Mouse (Mus musculus) C2C12 (cell line): Measurements from ENCODE around the gene Bbof1. TPM values are rescaled to one million over a fixed set of nuclear protein-coding genes. Genes with fewer than 3 reads are reported as not detected.

Source experiments
- H3K27me3 ChIP-seq: one replicate; pipeline ENCODE4 v1.6.1; 2011; ENCODE audit not compliant: control insufficient read depth, insufficient read depth, insufficient read length
- H3K36me3 ChIP-seq: one replicate; pipeline ENCODE4 v1.6.1; 2011; ENCODE audit not compliant: control insufficient read depth, insufficient read depth
- H3K4me3 ChIP-seq: one replicate; pipeline ENCODE4 v1.5.1; 2011; ENCODE audit warnings: mild to moderate bottlenecking, control low read depth; ENCODE audit not compliant: poor library complexity, insufficient read depth, severe bottlenecking
- H3K79me2 ChIP-seq: one replicate; pipeline ENCODE4 v1.6.1; 2011; ENCODE audit not compliant: control insufficient read depth, insufficient read depth
- H3K79me3 ChIP-seq: one replicate; pipeline ENCODE4 v1.6.1; 2011; ENCODE audit warnings: low read depth, control low read depth
- H3ac ChIP-seq: one replicate; pipeline ENCODE3; 2011; ENCODE audit warnings: low read depth; ENCODE audit not compliant: control insufficient read depth, insufficient read length
- CEBPB ChIP-seq: IDR thresholded peaks from one replicate; pipeline ENCODE4 v1.6.1; 2011; ENCODE audit warnings: low read depth, mild to moderate bottlenecking, control low read depth, moderate library complexity
- CTCF ChIP-seq: IDR thresholded peaks from one replicate; pipeline ENCODE4 v1.5.1; 2011; ENCODE audit not compliant: control insufficient read depth, insufficient read depth, insufficient read length
- FOSL1 ChIP-seq: IDR thresholded peaks from one replicate; pipeline ENCODE4 v1.8.0; 2011; ENCODE audit warnings: mild to moderate bottlenecking, low read length; ENCODE audit not compliant: poor library complexity, insufficient read depth, severe bottlenecking
- MAX ChIP-seq: IDR thresholded peaks from one replicate; pipeline ENCODE4 v1.6.1; 2011; ENCODE audit warnings: mild to moderate bottlenecking, control low read depth
- MYOD1 ChIP-seq: IDR thresholded peaks from one replicate; pipeline ENCODE4 v1.6.1; 2011; ENCODE audit warnings: low read depth; ENCODE audit not compliant: control insufficient read depth, insufficient read length
- MYOG ChIP-seq: IDR thresholded peaks from one replicate; pipeline ENCODE4 v1.6.1; 2011; ENCODE audit not compliant: control insufficient read depth, insufficient read length; ENCODE audit errors: extremely low read depth
- USF1 ChIP-seq: IDR thresholded peaks from one replicate; pipeline ENCODE4 v1.6.1; 2011; ENCODE audit warnings: low read depth, mild to moderate bottlenecking, control low read depth, moderate library complexity
- polyA plus RNA-seq: library from polyadenylated mRNA; unstranded; fragments of >200 nt; fragmentation: generic; extraction: Trizol; gene quantifications from one replicate; pipeline ENCODE4 v1.2.1, GENCODE M21; 2012; ENCODE audit warnings: missing spikeins

Gene Bbof1
- polyA plus RNA-seq, 1 experiment, result 0.25 TPM

DNA sequence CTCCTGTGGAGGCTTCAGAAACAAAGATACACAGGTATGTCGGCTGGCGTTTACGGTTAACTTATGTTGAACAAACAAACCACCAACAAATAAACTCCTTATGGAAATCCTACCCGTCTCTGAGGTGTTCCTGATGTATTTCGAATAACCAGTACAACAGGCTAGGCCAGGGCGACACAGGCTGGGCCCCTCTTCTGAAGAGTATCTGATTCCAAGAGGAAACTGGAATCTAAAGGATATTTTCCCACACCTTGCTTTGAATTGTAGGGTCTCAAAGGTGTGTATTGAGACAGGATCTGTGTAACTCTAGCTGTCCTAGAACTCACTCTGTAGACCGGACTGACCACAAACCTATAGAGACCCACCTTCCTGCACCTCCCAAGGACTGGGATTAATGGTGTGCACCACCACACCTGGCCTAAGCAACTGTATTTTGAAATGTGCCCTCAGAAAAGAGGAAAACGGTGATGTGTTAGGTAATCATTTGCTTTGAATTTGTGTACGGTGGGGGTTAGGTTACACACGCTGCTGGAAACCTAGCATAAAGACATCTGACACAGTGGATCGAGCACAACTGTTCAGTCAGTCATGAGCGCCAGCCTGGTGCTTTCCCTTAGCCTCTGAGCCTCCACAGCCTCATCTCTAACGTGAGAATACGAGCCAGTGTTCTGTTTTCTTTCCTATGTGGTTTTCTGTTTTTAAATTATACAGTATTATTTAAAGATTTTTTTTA, 11.8 kb upstream of the Bbof1 start:
- H3K27me3 ChIP-seq, result no peaks in the 10 kb centered on the region
- no peaks in the 10 kb centered on the region for H3K36me3 ChIP-seq
- TF ChIP-seq MYOD1, result no peak
- TF ChIP-seq CTCF, result no peak
- no peak for TF ChIP-seq FOSL1
- no peak for TF ChIP-seq CEBPB
- TF ChIP-seq MYOG, result no peak
- no peak for TF ChIP-seq USF1
- TF ChIP-seq MAX, result no peak
- no peak overlapping the region for H3K4me3 ChIP-seq
- no peaks in the 10 kb centered on the region for H3K79me2 ChIP-seq
- H3K79me3 ChIP-seq, result no peaks in the 10 kb centered on the region
- H3ac ChIP-seq, result no peak overlapping the region

- no peaks in the 10 kb centered on the region for H3K36me3 ChIP-seq
- H3K79me2 ChIP-seq, result no peaks in the 10 kb centered on the region
- no peaks in the 10 kb centered on the region for H3K79me3 ChIP-seq
- TF ChIP-seq MAX (no peak), USF1 (no peak), CTCF (no peak), FOSL1 (no peak), CEBPB (no peak), MYOD1 (no peak), MYOG (no peak)
- no peak overlapping the region for H3ac ChIP-seq
- no peak overlapping the region for H3K4me3 ChIP-seq
- H3K27me3 ChIP-seq, result no peaks in the 10 kb centered on the region
These were observed 11.2 kb upstream of the Bbof1 start for GRCm38 (mm10) chr12:84397685-84398084.

- TF ChIP-seq CEBPB (no peak), MYOD1 (no peak), CTCF (no peak), USF1 (no peak), FOSL1 (no peak), MAX (no peak), MYOG (no peak)
- no peak overlapping the region for H3K4me3 ChIP-seq
- H3K36me3 ChIP-seq, result no peaks in the 10 kb centered on the region
These were observed 10.2 kb upstream of the Bbof1 start for GRCm38 (mm10) chr12:84398629-84399028.

GRCm38 (mm10) chr12:84399135-84399534, 9.7 kb upstream of the Bbof1 start:
- Histone ChIP-seq H3K36me3 (no peaks in the 10 kb centered on the region), H3ac (no peak overlapping the region), H3K79me2 (no peaks in the 10 kb centered on the region), H3K27me3 (no peaks in the 10 kb centered on the region), H3K79me3 (no peaks in the 10 kb centered on the region), H3K4me3 (no peak overlapping the region)
- TF ChIP-seq CEBPB, result no peak
- no peak for TF ChIP-seq FOSL1
- TF ChIP-seq MAX, result no peak
- TF ChIP-seq CTCF, result no peak
- no peak for TF ChIP-seq USF1
- TF ChIP-seq MYOD1, result no peak
- TF ChIP-seq MYOG, result no peak

More at GRCm38 (mm10) chr12:84398629-84399028, 10.2 kb upstream of the Bbof1 start:
- H3K27me3 ChIP-seq, result no peaks in the 10 kb centered on the region
- no peaks in the 10 kb centered on the region for H3K79me3 ChIP-seq
- no peak overlapping the region for H3ac ChIP-seq
- H3K79me2 ChIP-seq, result no peaks in the 10 kb centered on the region

- H3K79me3 ChIP-seq, result no peaks in the 10 kb centered on the region
- H3K36me3 ChIP-seq, result no peaks in the 10 kb centered on the region
- no peak overlapping the region for H3K4me3 ChIP-seq
- TF ChIP-seq USF1 (no peak), FOSL1 (no peak), CEBPB (no peak), MYOD1 (no peak), CTCF (no peak), MYOG (no peak), MAX (no peak)
- no peak overlapping the region for H3ac ChIP-seq
- H3K79me2 ChIP-seq, result no peaks in the 10 kb centered on the region
- no peaks in the 10 kb centered on the region for H3K27me3 ChIP-seq
These were observed 9.2 kb upstream of the Bbof1 start for GRCm38 (mm10) chr12:84399663-84400062.

DNA sequence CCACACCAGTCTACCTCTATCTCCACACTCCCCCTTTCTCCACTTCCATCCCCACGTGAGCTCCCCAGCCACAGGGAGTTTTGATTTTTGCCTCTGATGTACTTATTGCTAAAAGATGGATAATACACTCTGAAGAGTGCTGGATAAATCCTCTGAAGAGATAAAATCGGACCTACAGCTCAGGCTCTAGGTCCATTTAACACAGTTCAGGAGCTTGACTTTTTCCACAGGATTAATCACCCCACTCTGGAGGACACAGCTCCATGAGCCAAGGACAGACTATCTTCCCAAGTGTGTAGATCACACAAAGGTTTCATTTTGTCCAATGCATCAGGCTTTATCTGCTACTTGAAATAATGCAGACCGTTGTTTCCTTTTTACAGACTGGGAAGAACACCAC, 8.8 kb upstream of the Bbof1 start:
- Histone ChIP-seq H3K79me3 (no peaks in the 10 kb centered on the region), H3ac (no peak overlapping the region), H3K36me3 (no peaks in the 10 kb centered on the region), H3K4me3 (no peak overlapping the region), H3K27me3 (no peaks in the 10 kb centered on the region), H3K79me2 (no peaks in the 10 kb centered on the region)
- no peak for TF ChIP-seq CEBPB
